Mouse (Mus musculus) stomach, embryonic 16.5 days (tissue): ENCODE measurements around the gene Gm10840. TPM values are rescaled to one million over a fixed set of nuclear protein-coding genes. Genes with fewer than 3 reads are reported as not detected.
"Not testable (repeated sequence)": the region's sequence is repeated elsewhere in the genome, so short reads cannot be mapped to it uniquely, and the experiment has no call there.

ENCODE experiments used
- ATAC-seq: fragments of 200-750 bp; cut with Nextera tagmentation; 2 replicates; pipeline ENCODE4 v1.8.0; 2017; ENCODE audit warnings: moderate number of reproducible peaks, moderate TSS enrichment; ENCODE audit not compliant: insufficient read depth, low FRiP score
- H3K27ac ChIP-seq: fragments of 300-500 bp; sonication (generic); 2 replicates; pipeline ENCODE4 v1.5.1; 2014; ENCODE audit warnings: low read length
- H3K27me3 ChIP-seq: fragments of 300-500 bp; sonication (generic); 2 replicates; pipeline ENCODE4 v1.6.1; 2014; ENCODE audit warnings: low read length, control low read depth, mixed read lengths; ENCODE audit not compliant: control insufficient read depth, insufficient read depth
- H3K36me3 ChIP-seq: fragments of 300-500 bp; sonication (generic); 2 replicates; pipeline ENCODE4 v1.6.1; 2014; ENCODE audit warnings: low read length; ENCODE audit not compliant: control insufficient read depth, insufficient read depth
- H3K4me1 ChIP-seq: fragments of 300-500 bp; sonication (generic); 2 replicates; pipeline ENCODE4 v1.6.1; 2014; ENCODE audit warnings: low read length, control low read depth, mixed read lengths; ENCODE audit not compliant: control insufficient read depth, insufficient read depth
- H3K4me2 ChIP-seq: fragments of 300-500 bp; sonication (generic); 2 replicates; pipeline ENCODE4 v1.6.1; 2014; ENCODE audit warnings: low read depth, low read length, mixed read lengths
- H3K4me3 ChIP-seq: fragments of 300-500 bp; sonication (generic); replicated peaks from 2 replicates; pipeline ENCODE4 v1.5.1; 2014; ENCODE audit warnings: mild to moderate bottlenecking, low read length
- H3K9ac ChIP-seq: fragments of 300-500 bp; sonication (generic); 2 replicates; pipeline ENCODE4 v1.6.1; 2014; ENCODE audit warnings: low read length
- H3K9me3 ChIP-seq: fragments of 300-500 bp; sonication (generic); replicated peaks from 2 replicates; pipeline ENCODE4 v1.6.1; 2016; ENCODE audit warnings: low read length, control low read depth; ENCODE audit not compliant: control insufficient read depth
- WGBS: fragments of 180-500 bp; shearing (Covaris S2); extraction: QIAGEN DNeasy Blood & Tissue Kit; methylation state at CpG from one replicate; pipeline ENCODE4 v1.1.7; 2014; 5-methylcytosine and 5-hydroxymethylcytosine counted together
- polyA plus RNA-seq: library from polyadenylated mRNA; unstranded; fragments of >200 nt; fragmentation: Nextera tagmentation; extraction: Ambion mirVana; gene quantifications from 2 replicates; pipeline ENCODE4 v1.2.1, GENCODE M21; 2015

Gene Gm10840
- polyA plus RNA-seq, 1 experiment from 2014 or later: not detected

- peaks cover 5% of the 10 kb centered on the region; the same call in 1 of the 2 replicates for H3K36me3 ChIP-seq
- peak overlapping the region; percentile 87 for H3K9ac ChIP-seq
- peak overlapping the region; percentile 85 for H3K4me3 ChIP-seq
- 8% methylated on average over 19 of the region's 19 CpGs for WGBS
- H3K27ac ChIP-seq: peak overlapping the region; percentile 91
- no peak for ATAC-seq
- H3K27me3 ChIP-seq: no peaks in the 10 kb centered on the region
- no peaks in the 10 kb centered on the region for H3K9me3 ChIP-seq
- peak overlapping the region; percentile 72 for H3K4me2 ChIP-seq
- H3K4me1 ChIP-seq: peaks cover 5% of the 10 kb centered on the region; the same call in 1 of the 2 replicates
These were observed 32.2 kb downstream of the Gm10840 start for GRCm38 (mm10) chr11:106192657-106193370.

GRCm38 (mm10) chr11:106193371-106194154 is 32.9 kb downstream of the Gm10840 start:
- Histone ChIP-seq H3K4me1 (peaks cover 5% of the 10 kb centered on the region; the same call in 1 of the 2 replicates), H3K27ac (peak overlapping the region; percentile 91), H3K27me3 (no peaks in the 10 kb centered on the region), H3K9me3 (no peaks in the 10 kb centered on the region), H3K9ac (peak overlapping the region; percentile 87), H3K4me2 (peak overlapping the region; percentile 72), H3K4me3 (peak overlapping the region; percentile 85), H3K36me3 (peaks cover 10% of the 10 kb centered on the region; the same call in 1 of the 2 replicates)
- peak; percentile 98 for ATAC-seq
- under 1% methylated on average over 43 of the region's 44 CpGs for WGBS

- H3K27me3 ChIP-seq: no peaks in the 10 kb centered on the region
- H3K4me2 ChIP-seq: peak overlapping the region; percentile 72
- ATAC-seq: no peak
- H3K36me3 ChIP-seq: peaks cover 10% of the 10 kb centered on the region; the same call in 1 of the 2 replicates
- H3K27ac ChIP-seq: peak overlapping the region; percentile 81
- H3K9ac ChIP-seq: peak overlapping the region; percentile 78
- H3K4me1 ChIP-seq: peaks cover 5% of the 10 kb centered on the region; the same call in 1 of the 2 replicates
- no peaks in the 10 kb centered on the region for H3K9me3 ChIP-seq
- WGBS: 30% methylated on average over 3 of the region's 3 CpGs
- H3K4me3 ChIP-seq: peak overlapping the region; percentile 85
These were observed 33.5 kb downstream of the Gm10840 start for GRCm38 (mm10) chr11:106194155-106194541.

GRCm38 (mm10) chr11:106194891-106195290 is 34.2 kb downstream of the Gm10840 start:
- no peak for ATAC-seq
- H3K4me2 ChIP-seq: no peak overlapping the region
- 0 out of 2 replicates have a peak overlapping the region, but pooled peaks have one; percentile 17 for H3K27ac ChIP-seq
- WGBS: 91% methylated on average over 7 of the region's 7 CpGs
- H3K4me3 ChIP-seq: no peak overlapping the region
- H3K27me3 ChIP-seq: no peaks in the 10 kb centered on the region
- no peaks in the 10 kb centered on the region for H3K9me3 ChIP-seq
- H3K36me3 ChIP-seq: peaks cover 10% of the 10 kb centered on the region; the same call in 1 of the 2 replicates
- H3K4me1 ChIP-seq: peaks cover 5% of the 10 kb centered on the region; the same call in 1 of the 2 replicates
- H3K9ac ChIP-seq: no peak overlapping the region

GRCm38 (mm10) chr11:106195341-106195740 is 34.7 kb downstream of the Gm10840 start:
- Histone ChIP-seq H3K4me3 (no peak overlapping the region), H3K4me1 (peaks cover 5% of the 10 kb centered on the region; the same call in 1 of the 2 replicates), H3K27me3 (no peaks in the 10 kb centered on the region), H3K27ac (0 out of 2 replicates have a peak overlapping the region, but pooled peaks have one; percentile 17), H3K9ac (no peak overlapping the region), H3K9me3 (no peaks in the 10 kb centered on the region), H3K4me2 (no peak overlapping the region), H3K36me3 (peaks cover 10% of the 10 kb centered on the region; the same call in 1 of the 2 replicates)
- no peak for ATAC-seq

GRCm38 (mm10) chr11:106198277-106198676 is 37.6 kb downstream of the Gm10840 start:
- no peak overlapping the region for H3K4me3 ChIP-seq
- no peaks in the 10 kb centered on the region for H3K27me3 ChIP-seq
- no peak for ATAC-seq
- 76% methylated on average over 4 of the region's 4 CpGs for WGBS
- H3K4me2 ChIP-seq: no peak overlapping the region
- no peak overlapping the region for H3K9ac ChIP-seq
- no peak overlapping the region for H3K27ac ChIP-seq
- peaks cover 10% of the 10 kb centered on the region; the same call in 1 of the 2 replicates for H3K36me3 ChIP-seq
- no peaks in the 10 kb centered on the region for H3K4me1 ChIP-seq
- H3K9me3 ChIP-seq: no peaks in the 10 kb centered on the region

- H3K36me3 ChIP-seq: peaks cover 10% of the 10 kb centered on the region; the same call in 1 of the 2 replicates
- WGBS: 92% methylated on average over 7 of the region's 7 CpGs
These were observed 39.3 kb downstream of the Gm10840 start for GRCm38 (mm10) chr11:106199997-106200396.

GRCm38 (mm10) chr11:106200756-106201155 is 40.1 kb downstream of the Gm10840 start:
- no peaks in the 10 kb centered on the region for H3K27me3 ChIP-seq
- ATAC-seq: no peak
- H3K4me2 ChIP-seq: no peak overlapping the region
- H3K36me3 ChIP-seq: peaks cover 14% of the 10 kb centered on the region; the same call in 1 of the 2 replicates
- H3K4me3 ChIP-seq: no peak overlapping the region
- WGBS: 74% methylated on average over 6 of the region's 6 CpGs
- no peak overlapping the region for H3K9ac ChIP-seq
- no peak overlapping the region for H3K27ac ChIP-seq
- no peaks in the 10 kb centered on the region for H3K4me1 ChIP-seq
- no peaks in the 10 kb centered on the region for H3K9me3 ChIP-seq

More at GRCm38 (mm10) chr11:106199997-106200396, 39.3 kb downstream of the Gm10840 start:
- not testable (repeated sequence) for H3K4me1 ChIP-seq, H3K27ac ChIP-seq, H3K4me3 ChIP-seq, H3K4me2 ChIP-seq, H3K27me3 ChIP-seq, H3K9ac ChIP-seq, ATAC-seq, H3K9me3 ChIP-seq
